Mouse (Mus musculus): ENCODE results near the gene Ppp1r14c. TPM values are rescaled to one million over a fixed set of nuclear protein-coding genes. Genes with fewer than 3 reads are reported as not detected.

Gene Ppp1r14c
- total and polyA plus RNA-seq, 2 experiments: not detected

DNA sequence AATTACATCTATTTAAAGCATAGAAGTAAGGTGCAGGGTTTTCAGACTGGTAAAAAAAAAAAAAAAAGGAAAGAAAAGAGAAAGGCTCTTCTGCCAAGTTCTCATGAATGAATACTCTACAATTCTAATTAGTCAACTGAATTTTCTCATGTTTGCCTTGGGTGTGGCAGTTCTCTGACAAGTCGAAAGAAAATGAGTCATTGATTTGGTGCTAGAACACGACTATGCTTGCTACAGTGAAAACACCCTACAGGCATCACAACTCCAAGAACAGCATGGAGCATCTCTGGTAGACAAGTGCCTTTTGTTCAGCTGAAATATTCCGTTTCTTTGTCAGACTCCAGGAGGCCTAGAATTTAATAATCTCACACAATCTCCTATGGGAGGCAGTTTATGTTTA lies 17.3 kb downstream of the Ppp1r14c start:
- WGBS: 68% methylated on average over 3 of the region's 3 CpGs
- Histone ChIP-seq H3K79me2 (ENCODE audit: control insufficient read depth, insufficient read depth, low read length) (no peaks in the 10 kb centered on the region), H3K4me3 (ENCODE audit: insufficient read depth, low read depth, low read length) (no peak overlapping the region), H3K27me3 (ENCODE audit: control insufficient read depth, insufficient read depth, low read length) (no peaks in the 10 kb centered on the region), H3K9ac (ENCODE audit: low read depth, low read length) (no peak overlapping the region), H3K36me3 (ENCODE audit: control insufficient read depth, insufficient read depth, low read length) (no peaks in the 10 kb centered on the region), H3K27ac (replicated peaks; ENCODE audit: insufficient read depth, low read depth, low read length) (no peak overlapping the region), H3K4me1 (ENCODE audit: control insufficient read depth, insufficient read depth, low read length) (no peaks in the 10 kb centered on the region)
- no peak for DNase-seq (ENCODE audit: extremely low read depth, low read depth, low spot score)
- TF ChIP-seq CTCF (IDR thresholded peaks at IDR 0.05; ENCODE audit: low read depth, low read length): no peak
- no peak for TF ChIP-seq POLR2A (IDR thresholded peaks at IDR 0.05; ENCODE audit: extremely low read depth, insufficient read depth, low read length)

- H3K4me1 ChIP-seq (ENCODE audit: control insufficient read depth, insufficient read depth, low read length): no peaks in the 10 kb centered on the region
- H3K79me2 ChIP-seq (ENCODE audit: control insufficient read depth, insufficient read depth, low read length): no peaks in the 10 kb centered on the region
- H3K9ac ChIP-seq (ENCODE audit: low read depth, low read length): no peak overlapping the region
- 79% methylated on average over 4 of the region's 4 CpGs for WGBS
- no peaks in the 10 kb centered on the region for H3K36me3 ChIP-seq (ENCODE audit: control insufficient read depth, insufficient read depth, low read length)
- no peak for TF ChIP-seq CTCF (IDR thresholded peaks at IDR 0.05; ENCODE audit: low read depth, low read length)
- no peak for TF ChIP-seq POLR2A (IDR thresholded peaks at IDR 0.05; ENCODE audit: extremely low read depth, insufficient read depth, low read length)
- no peak for DNase-seq (ENCODE audit: extremely low read depth, low read depth, low spot score)
- H3K27me3 ChIP-seq (ENCODE audit: control insufficient read depth, insufficient read depth, low read length): no peaks in the 10 kb centered on the region
- H3K27ac ChIP-seq (replicated peaks; ENCODE audit: insufficient read depth, low read depth, low read length): no peak overlapping the region
- H3K4me3 ChIP-seq (ENCODE audit: insufficient read depth, low read depth, low read length): no peak overlapping the region
These were observed 26.4 kb downstream of the Ppp1r14c start for GRCm38 (mm10) chr10:3392251-3392650.

DNA sequence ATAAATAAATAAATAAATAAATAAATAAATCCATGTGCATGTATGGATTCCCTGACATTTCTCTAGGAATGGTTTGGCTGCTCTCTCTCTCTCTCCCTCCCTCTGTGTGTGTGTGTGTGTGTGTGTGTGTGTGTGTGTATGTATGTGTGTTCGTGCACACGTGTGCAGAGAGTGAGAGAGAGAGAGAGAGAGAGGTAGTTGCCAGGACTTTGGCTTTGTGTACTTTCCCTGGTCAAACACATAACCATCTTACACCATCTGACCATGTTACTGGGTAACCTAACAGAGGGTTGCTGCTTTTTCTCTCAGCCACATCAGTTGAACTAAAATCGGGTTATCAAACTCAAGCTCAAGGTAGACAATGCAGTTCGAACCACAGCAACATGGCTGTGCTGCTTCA lies 27.7 kb downstream of the Ppp1r14c start:
- 63% methylated on average over 4 of the region's 4 CpGs for WGBS
- Histone ChIP-seq H3K4me1 (ENCODE audit: control insufficient read depth, insufficient read depth, low read length) (no peaks in the 10 kb centered on the region), H3K4me3 (ENCODE audit: insufficient read depth, low read depth, low read length) (no peak overlapping the region), H3K79me2 (ENCODE audit: control insufficient read depth, insufficient read depth, low read length) (no peaks in the 10 kb centered on the region), H3K27me3 (ENCODE audit: control insufficient read depth, insufficient read depth, low read length) (no peaks in the 10 kb centered on the region), H3K9ac (ENCODE audit: low read depth, low read length) (no peak overlapping the region), H3K27ac (replicated peaks; ENCODE audit: insufficient read depth, low read depth, low read length) (no peak overlapping the region), H3K36me3 (ENCODE audit: control insufficient read depth, insufficient read depth, low read length) (no peaks in the 10 kb centered on the region)
- no peak for TF ChIP-seq CTCF (IDR thresholded peaks at IDR 0.05; ENCODE audit: low read depth, low read length)
- DNase-seq (ENCODE audit: extremely low read depth, low read depth, low spot score): no peak

- no peak overlapping the region for H3K4me3 ChIP-seq (ENCODE audit: insufficient read depth, low read depth, low read length)
- H3K36me3 ChIP-seq (ENCODE audit: control insufficient read depth, insufficient read depth, low read length): no peaks in the 10 kb centered on the region
- H3K79me2 ChIP-seq (ENCODE audit: control insufficient read depth, insufficient read depth, low read length): no peaks in the 10 kb centered on the region
- no peaks in the 10 kb centered on the region for H3K4me1 ChIP-seq (ENCODE audit: control insufficient read depth, insufficient read depth, low read length)
- 75% methylated on average over 5 of the region's 5 CpGs for WGBS
- H3K9ac ChIP-seq (ENCODE audit: low read depth, low read length): no peak overlapping the region
- H3K27me3 ChIP-seq (ENCODE audit: control insufficient read depth, insufficient read depth, low read length): no peaks in the 10 kb centered on the region
- no peak overlapping the region for H3K27ac ChIP-seq (replicated peaks; ENCODE audit: insufficient read depth, low read depth, low read length)
- DNase-seq (ENCODE audit: extremely low read depth, low read depth, low spot score): peak; percentile 8
- no peak for TF ChIP-seq POLR2A (IDR thresholded peaks at IDR 0.05; ENCODE audit: extremely low read depth, insufficient read depth, low read length)
- no peak for TF ChIP-seq CTCF (IDR thresholded peaks at IDR 0.05; ENCODE audit: low read depth, low read length)
These were observed 28.3 kb downstream of the Ppp1r14c start for GRCm38 (mm10) chr10:3394193-3394592.

- TF ChIP-seq CTCF (IDR thresholded peaks at IDR 0.05; ENCODE audit: low read depth, low read length) (no peak), POLR2A (IDR thresholded peaks at IDR 0.05; ENCODE audit: extremely low read depth, insufficient read depth, low read length) (no peak)
- 53% methylated on average over 4 of the region's 4 CpGs for WGBS
- Histone ChIP-seq H3K27me3 (ENCODE audit: control insufficient read depth, insufficient read depth, low read length) (no peaks in the 10 kb centered on the region), H3K9ac (ENCODE audit: low read depth, low read length) (no peak overlapping the region), H3K4me3 (ENCODE audit: insufficient read depth, low read depth, low read length) (no peak overlapping the region), H3K79me2 (ENCODE audit: control insufficient read depth, insufficient read depth, low read length) (no peaks in the 10 kb centered on the region), H3K27ac (replicated peaks; ENCODE audit: insufficient read depth, low read depth, low read length) (no peak overlapping the region), H3K36me3 (ENCODE audit: control insufficient read depth, insufficient read depth, low read length) (no peaks in the 10 kb centered on the region), H3K4me1 (ENCODE audit: control insufficient read depth, insufficient read depth, low read length) (no peaks in the 10 kb centered on the region)
- no peak for DNase-seq (ENCODE audit: extremely low read depth, low read depth, low spot score)
These were observed 28.9 kb downstream of the Ppp1r14c start for GRCm38 (mm10) chr10:3394671-3395288.

DNA sequence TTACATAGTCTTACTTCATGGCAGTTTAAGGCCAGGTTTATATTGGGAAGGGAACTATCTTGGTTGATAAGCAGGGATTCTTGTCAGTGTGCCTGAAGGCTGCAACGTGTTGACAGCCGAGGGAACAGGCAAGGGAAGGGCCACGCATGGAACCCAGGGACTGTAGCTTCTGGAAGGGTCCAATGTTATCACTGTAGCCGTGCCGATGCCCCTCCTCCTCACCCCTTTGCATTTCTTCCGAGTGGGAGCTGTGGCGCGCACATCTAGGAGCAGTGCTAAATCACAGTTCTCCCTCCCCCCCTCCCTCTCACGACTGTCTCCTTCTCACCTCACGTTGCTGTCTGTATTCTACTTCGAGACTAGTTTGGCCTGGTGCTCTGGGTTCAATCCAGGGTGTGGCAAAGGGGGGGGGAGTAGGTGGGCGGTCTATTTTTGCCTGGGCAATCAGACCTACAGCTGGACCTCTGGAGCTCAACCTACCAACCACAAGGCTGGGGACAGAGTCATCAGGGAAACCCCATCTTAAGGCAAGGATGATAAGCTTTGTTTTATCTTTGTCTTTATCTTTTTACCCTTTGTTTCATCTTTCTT lies 29.6 kb downstream of the Ppp1r14c start:
- no peaks in the 10 kb centered on the region for H3K36me3 ChIP-seq (ENCODE audit: control insufficient read depth, insufficient read depth, low read length)
- DNase-seq (ENCODE audit: extremely low read depth, low read depth, low spot score): no peak
- WGBS: 82% methylated on average over 12 of the region's 12 CpGs
- H3K4me1 ChIP-seq (ENCODE audit: control insufficient read depth, insufficient read depth, low read length): no peaks in the 10 kb centered on the region
- H3K9ac ChIP-seq (ENCODE audit: low read depth, low read length): no peak overlapping the region
- no peak overlapping the region for H3K27ac ChIP-seq (replicated peaks; ENCODE audit: insufficient read depth, low read depth, low read length)
- H3K4me3 ChIP-seq (ENCODE audit: insufficient read depth, low read depth, low read length): no peak overlapping the region
- no peaks in the 10 kb centered on the region for H3K27me3 ChIP-seq (ENCODE audit: control insufficient read depth, insufficient read depth, low read length)
- no peaks in the 10 kb centered on the region for H3K79me2 ChIP-seq (ENCODE audit: control insufficient read depth, insufficient read depth, low read length)
- no peak for TF ChIP-seq CTCF (IDR thresholded peaks at IDR 0.05; ENCODE audit: low read depth, low read length)
- no peak for TF ChIP-seq POLR2A (IDR thresholded peaks at IDR 0.05; ENCODE audit: extremely low read depth, insufficient read depth, low read length)

Data from liver, adult 2 months (tissue).